Mouse (Mus musculus): ENCODE results near the gene Gata1.
"Not testable (repeated sequence)": the region's sequence is repeated elsewhere in the genome, so short reads cannot be mapped to it uniquely, and the experiment has no call there.

- not testable (repeated sequence) for TF ChIP-seq CTCF (IDR thresholded peaks at IDR 0.05; ENCODE audit: borderline replicate concordance, insufficient read depth, low read length); POLR2A (IDR thresholded peaks at IDR 0.05; ENCODE audit: low read depth, low read length)
Observed at GRCm38 (mm10) chrX:7917960-7918359, 59.9 kb downstream of the Gata1 start.

Measured in embryonic fibroblast, embryonic 13.5 days (primary cell).